Mouse (Mus musculus): ENCODE data around the gene Sumo1. TPM values are rescaled to one million over a fixed set of nuclear protein-coding genes. Genes with fewer than 3 reads are reported as not detected.

Gene Sumo1
- total RNA-seq, 2 experiments from 2014 or later = 58.0 to 67.4 TPM

GRCm38 (mm10) chr1:59602531-59603416 lies 67.9 kb downstream of the Sumo1 start:
- ATAC-seq (replicated peaks; ENCODE audit: low FRiP score, poor library complexity, severe bottlenecking) = no peak

GRCm38 (mm10) chr1:59595609-59596008 lies 75.0 kb downstream of the Sumo1 start:
- ATAC-seq (replicated peaks; ENCODE audit: low FRiP score, poor library complexity, severe bottlenecking) = no peak

- ATAC-seq (replicated peaks; ENCODE audit: low FRiP score, poor library complexity, severe bottlenecking) = no peak
These were observed 75.9 kb downstream of the Sumo1 start for GRCm38 (mm10) chr1:59594586-59595266.

- ATAC-seq (replicated peaks; ENCODE audit: low FRiP score, poor library complexity, severe bottlenecking) = no peak
These were observed 77.0 kb downstream of the Sumo1 start for GRCm38 (mm10) chr1:59593622-59594035.

- no peak for ATAC-seq (replicated peaks; ENCODE audit: low FRiP score, poor library complexity, severe bottlenecking)
These were observed 77.8 kb downstream of the Sumo1 start for GRCm38 (mm10) chr1:59592876-59593275.

- no peak for ATAC-seq (replicated peaks; ENCODE audit: low FRiP score, poor library complexity, severe bottlenecking)
These were observed 78.3 kb downstream of the Sumo1 start for GRCm38 (mm10) chr1:59592359-59592758.

GRCm38 (mm10) chr1:59589271-59589670 lies 81.4 kb downstream of the Sumo1 start:
- ATAC-seq (replicated peaks; ENCODE audit: low FRiP score, poor library complexity, severe bottlenecking) = no peak

- peak; percentile 72 for ATAC-seq (replicated peaks; ENCODE audit: low FRiP score, poor library complexity, severe bottlenecking)
These were observed 85.8 kb downstream of the Sumo1 start for GRCm38 (mm10) chr1:59584656-59585410.

GRCm38 (mm10) chr1:59580880-59581279 lies 89.8 kb downstream of the Sumo1 start:
- ATAC-seq (replicated peaks; ENCODE audit: low FRiP score, poor library complexity, severe bottlenecking) = no peak

GRCm38 (mm10) chr1:59580131-59580751 lies 90.4 kb downstream of the Sumo1 start:
- ATAC-seq (replicated peaks; ENCODE audit: low FRiP score, poor library complexity, severe bottlenecking) = no peak

- ATAC-seq (replicated peaks; ENCODE audit: low FRiP score, poor library complexity, severe bottlenecking) = no peak
These were observed 91.3 kb downstream of the Sumo1 start for GRCm38 (mm10) chr1:59579327-59579726.

GRCm38 (mm10) chr1:59578770-59579169 lies 91.9 kb downstream of the Sumo1 start:
- no peak for ATAC-seq (replicated peaks; ENCODE audit: low FRiP score, poor library complexity, severe bottlenecking)

GRCm38 (mm10) chr1:59574262-59575187 lies 96.1 kb downstream of the Sumo1 start:
- no peak for ATAC-seq (replicated peaks; ENCODE audit: low FRiP score, poor library complexity, severe bottlenecking)

GRCm38 (mm10) chr1:59573843-59574242 lies 96.8 kb downstream of the Sumo1 start:
- no peak for ATAC-seq (replicated peaks; ENCODE audit: low FRiP score, poor library complexity, severe bottlenecking)

GRCm38 (mm10) chr1:59571502-59571901 lies 99.1 kb downstream of the Sumo1 start:
- ATAC-seq (replicated peaks; ENCODE audit: low FRiP score, poor library complexity, severe bottlenecking) = no peak

- no peak for ATAC-seq (replicated peaks; ENCODE audit: low FRiP score, poor library complexity, severe bottlenecking)
These were observed 99.9 kb downstream of the Sumo1 start for GRCm38 (mm10) chr1:59570767-59571166.

- no peak for ATAC-seq (replicated peaks; ENCODE audit: low FRiP score, poor library complexity, severe bottlenecking)
These were observed 101.3 kb downstream of the Sumo1 start for GRCm38 (mm10) chr1:59569301-59569700.

GRCm38 (mm10) chr1:59568283-59568682 lies 102.4 kb downstream of the Sumo1 start:
- no peak for ATAC-seq (replicated peaks; ENCODE audit: low FRiP score, poor library complexity, severe bottlenecking)

- no peak for ATAC-seq (replicated peaks; ENCODE audit: low FRiP score, poor library complexity, severe bottlenecking)
These were observed 103.1 kb downstream of the Sumo1 start for GRCm38 (mm10) chr1:59567521-59567920.
